Mouse (Mus musculus) forebrain, embryonic 15.5 days (tissue): Measurements from ENCODE around the gene Hagh. TPM values are rescaled to one million over a fixed set of nuclear protein-coding genes. Genes with fewer than 3 reads are reported as not detected.
A peak's percentile ranks its signal among the peaks of the same experiment; 100 is the strongest.

ENCODE experiments used
- ATAC-seq: fragments of 200-750 bp; cut with Nextera tagmentation; replicated peaks from 2 replicates; pipeline ENCODE4 v1.8.0; 2017; ENCODE audit warnings: mild to moderate bottlenecking, moderate TSS enrichment, moderate library complexity
- H3K27ac ChIP-seq: fragments of 300-500 bp; sonication (generic); replicated peaks from 2 replicates; pipeline ENCODE4 v1.5.1; 2015; ENCODE audit warnings: mild to moderate bottlenecking, inconsistent platforms
- H3K27me3 ChIP-seq: fragments of 300-500 bp; sonication (generic); 2 replicates; pipeline ENCODE4 v1.6.1; 2015; ENCODE audit warnings: inconsistent platforms
- H3K36me3 ChIP-seq: fragments of 300-500 bp; sonication (generic); 2 replicates; pipeline ENCODE4 v1.6.1; 2015; ENCODE audit warnings: mild to moderate bottlenecking, inconsistent platforms
- H3K4me1 ChIP-seq: fragments of 300-500 bp; sonication (generic); 2 replicates; pipeline ENCODE4 v1.6.1; 2015; ENCODE audit warnings: inconsistent platforms
- H3K4me2 ChIP-seq: fragments of 300-500 bp; sonication (generic); replicated peaks from 2 replicates; pipeline ENCODE4 v1.6.1; 2015; ENCODE audit warnings: mild to moderate bottlenecking, inconsistent platforms
- H3K4me3 ChIP-seq: fragments of 300-500 bp; sonication (generic); 2 replicates; pipeline ENCODE4 v1.5.1; 2015; ENCODE audit warnings: mild to moderate bottlenecking, inconsistent platforms
- H3K9ac ChIP-seq: fragments of 300-500 bp; sonication (generic); replicated peaks from 2 replicates; pipeline ENCODE4 v1.6.1; 2015; ENCODE audit warnings: mild to moderate bottlenecking, inconsistent platforms
- H3K9me3 ChIP-seq: fragments of 300-500 bp; sonication (generic); 2 replicates; pipeline ENCODE4 v1.6.1; 2016; ENCODE audit warnings: inconsistent platforms
- WGBS: fragments of 180-500 bp; shearing (Covaris S2); methylation state at CpG from one replicate; pipeline ENCODE4 v1.1.7; 2015; ENCODE audit warnings: mixed read lengths; 5-methylcytosine and 5-hydroxymethylcytosine counted together
- polyA plus RNA-seq: library from polyadenylated mRNA; unstranded; fragments of >200 nt; fragmentation: Nextera tagmentation; extraction: Ambion mirVana; gene quantifications from 2 replicates; pipeline ENCODE4 v1.2.1, GENCODE M21; 2015

The Hagh gene
- polyA plus RNA-seq, 1 experiment from 2014 or later = 45.1 TPM

- H3K36me3 ChIP-seq = peaks cover 11% of the 10 kb centered on the region
- WGBS = 79% methylated on average over 10 of the region's 10 CpGs
- no peak overlapping the region for H3K27ac ChIP-seq
- peak overlapping the region; percentile 80 for H3K4me3 ChIP-seq
- no peak for ATAC-seq
- H3K4me1 ChIP-seq = peaks cover 27% of the 10 kb centered on the region
- no peaks in the 10 kb centered on the region for H3K9me3 ChIP-seq
- H3K27me3 ChIP-seq = no peaks in the 10 kb centered on the region
- H3K9ac ChIP-seq = peak overlapping the region; percentile 75; the same call in 1 of the 2 replicates
- H3K4me2 ChIP-seq = peak overlapping the region; percentile 97
Measured at GRCm38 (mm10) chr17:24851381-24852125, 11.6 kb downstream of the Hagh start.

GRCm38 (mm10) chr17:24855838-24856464 is 16.0 kb downstream of the Hagh start:
- Histone ChIP-seq H3K36me3 (peaks cover 11% of the 10 kb centered on the region), H3K9ac (no peak overlapping the region), H3K27me3 (no peaks in the 10 kb centered on the region), H3K4me1 (peaks cover 8% of the 10 kb centered on the region), H3K4me2 (no peak overlapping the region), H3K9me3 (no peaks in the 10 kb centered on the region), H3K4me3 (no peak overlapping the region), H3K27ac (no peak overlapping the region)
- WGBS = 87% methylated on average over 3 of the region's 3 CpGs
- ATAC-seq = no peak

GRCm38 (mm10) chr17:24856589-24856988 is 16.6 kb downstream of the Hagh start:
- ATAC-seq = no peak
- 0 out of 2 replicates have a peak, but pooled peaks cover 2% of the 10 kb centered on the region for H3K4me1 ChIP-seq

GRCm38 (mm10) chr17:24857831-24858470 is 18.0 kb downstream of the Hagh start:
- ATAC-seq = no peak
- no peaks in the 10 kb centered on the region for H3K27me3 ChIP-seq
- H3K9ac ChIP-seq = no peak overlapping the region
- peaks cover 25% of the 10 kb centered on the region for H3K36me3 ChIP-seq
- no peak overlapping the region for H3K27ac ChIP-seq
- no peak overlapping the region for H3K4me3 ChIP-seq
- H3K9me3 ChIP-seq = no peaks in the 10 kb centered on the region
- no peak overlapping the region for H3K4me2 ChIP-seq
- 85% methylated on average over 8 of the region's 8 CpGs for WGBS
- no peaks in the 10 kb centered on the region for H3K4me1 ChIP-seq

More at GRCm38 (mm10) chr17:24856589-24856988, 16.6 kb downstream of the Hagh start:
- Histone ChIP-seq H3K4me2 (no peak overlapping the region), H3K4me3 (no peak overlapping the region), H3K9ac (no peak overlapping the region), H3K27me3 (no peaks in the 10 kb centered on the region), H3K9me3 (no peaks in the 10 kb centered on the region), H3K36me3 (peaks cover 15% of the 10 kb centered on the region), H3K27ac (no peak overlapping the region)
- 90% methylated on average over 13 of the region's 13 CpGs for WGBS

GRCm38 (mm10) chr17:24858967-24859366 is 19.0 kb downstream of the Hagh start:
- H3K4me2 ChIP-seq = no peak overlapping the region
- no peak overlapping the region for H3K9ac ChIP-seq
- no peak overlapping the region for H3K27ac ChIP-seq
- peaks cover 23% of the 10 kb centered on the region for H3K36me3 ChIP-seq
- 84% methylated on average over 6 of the region's 6 CpGs for WGBS
- H3K27me3 ChIP-seq = no peaks in the 10 kb centered on the region
- ATAC-seq = no peak
- H3K4me3 ChIP-seq = no peak overlapping the region
- H3K9me3 ChIP-seq = no peaks in the 10 kb centered on the region
- H3K4me1 ChIP-seq = no peaks in the 10 kb centered on the region

- Histone ChIP-seq H3K36me3 (peaks cover 22% of the 10 kb centered on the region), H3K4me3 (no peak overlapping the region), H3K4me1 (no peaks in the 10 kb centered on the region), H3K9me3 (no peaks in the 10 kb centered on the region), H3K9ac (no peak overlapping the region), H3K27ac (no peak overlapping the region), H3K27me3 (no peaks in the 10 kb centered on the region), H3K4me2 (no peak overlapping the region)
- 89% methylated on average over 8 of the region's 8 CpGs for WGBS
- no peak for ATAC-seq
Measured at GRCm38 (mm10) chr17:24860076-24860475, 20.1 kb downstream of the Hagh start.

- Histone ChIP-seq H3K27me3 (no peaks in the 10 kb centered on the region), H3K9me3 (no peaks in the 10 kb centered on the region), H3K27ac (no peak overlapping the region), H3K4me3 (no peak overlapping the region), H3K36me3 (peaks cover 22% of the 10 kb centered on the region), H3K4me1 (no peaks in the 10 kb centered on the region), H3K4me2 (no peak overlapping the region), H3K9ac (no peak overlapping the region)
- 87% methylated on average over 3 of the region's 3 CpGs for WGBS
- no peak for ATAC-seq
Measured at GRCm38 (mm10) chr17:24861785-24862184, 21.8 kb downstream of the Hagh start.

GRCm38 (mm10) chr17:24865776-24866175 is 25.8 kb downstream of the Hagh start, which contains the start of gene Igfals:
Gene Igfals (plus strand): TSS chr17:24865997.
- H3K27ac ChIP-seq = no peak within 1 kb of the TSS
- H3K27me3 ChIP-seq = no peaks in the 10 kb centered on the region
- H3K9ac ChIP-seq = no peak within 1 kb of the TSS
- no peak within 1 kb of the TSS for H3K4me3 ChIP-seq
- no peak within 1 kb of the TSS for H3K4me2 ChIP-seq
- H3K9me3 ChIP-seq = no peaks in the 10 kb centered on the region
- 91% methylated on average over 8 of the region's 8 CpGs for WGBS
- no peaks in the 10 kb centered on the region for H3K4me1 ChIP-seq
- ATAC-seq = no peak
- H3K36me3 ChIP-seq = peaks cover 22% of the 10 kb centered on the region

- Histone ChIP-seq H3K9me3 (no peaks in the 10 kb centered on the region), H3K4me1 (no peaks in the 10 kb centered on the region), H3K4me2 (no peak overlapping the region), H3K4me3 (no peak overlapping the region), H3K27me3 (no peaks in the 10 kb centered on the region), H3K36me3 (peaks cover 9% of the 10 kb centered on the region; the same call in 1 of the 2 replicates), H3K9ac (no peak overlapping the region), H3K27ac (no peak overlapping the region)
- no peak for ATAC-seq
- WGBS = 94% methylated on average over 10 of the region's 10 CpGs
Measured at GRCm38 (mm10) chr17:24867914-24868313, 28.0 kb downstream of the Hagh start.

- ATAC-seq = no peak
- Histone ChIP-seq H3K4me3 (no peak overlapping the region), H3K9me3 (no peaks in the 10 kb centered on the region), H3K27ac (no peak overlapping the region), H3K9ac (no peak overlapping the region), H3K4me1 (no peaks in the 10 kb centered on the region), H3K4me2 (no peak overlapping the region), H3K36me3 (no peaks in the 10 kb centered on the region), H3K27me3 (no peaks in the 10 kb centered on the region)
- 59% methylated on average over 4 of the region's 4 CpGs for WGBS
Measured at GRCm38 (mm10) chr17:24873695-24874404, 33.9 kb downstream of the Hagh start.

GRCm38 (mm10) chr17:24874405-24874745 is 34.4 kb downstream of the Hagh start:
- WGBS = 46% methylated on average over 1 of the region's 1 CpGs
- Histone ChIP-seq H3K4me1 (no peaks in the 10 kb centered on the region), H3K36me3 (no peaks in the 10 kb centered on the region), H3K27me3 (no peaks in the 10 kb centered on the region), H3K4me2 (no peak overlapping the region), H3K9me3 (no peaks in the 10 kb centered on the region), H3K27ac (no peak overlapping the region), H3K9ac (no peak overlapping the region), H3K4me3 (no peak overlapping the region)
- no peak for ATAC-seq

- Histone ChIP-seq H3K4me3 (no peak overlapping the region), H3K9ac (no peak overlapping the region), H3K9me3 (no peaks in the 10 kb centered on the region), H3K27me3 (no peaks in the 10 kb centered on the region), H3K4me1 (no peaks in the 10 kb centered on the region), H3K27ac (no peak overlapping the region), H3K36me3 (no peaks in the 10 kb centered on the region), H3K4me2 (no peak overlapping the region)
- ATAC-seq = no peak
- WGBS = 80% methylated on average over 8 of the region's 8 CpGs
Measured at GRCm38 (mm10) chr17:24874989-24875388, 35.0 kb downstream of the Hagh start.
